Mouse (Mus musculus) embryonic facial prominence, embryonic 15.5 days (tissue): Measurements from ENCODE around the gene Lrch3. TPM values are rescaled to one million over a fixed set of nuclear protein-coding genes. Genes with fewer than 3 reads are reported as not detected.

Experiments used
- ATAC-seq: fragments of 200-750 bp; cut with Nextera tagmentation; 2 replicates; pipeline ENCODE4 v1.8.0; 2017; ENCODE audit warnings: low read depth, moderate TSS enrichment; ENCODE audit not compliant: insufficient number of reproducible peaks, low FRiP score, low TSS enrichment
- H3K27ac ChIP-seq: fragments of 300-500 bp; sonication (generic); replicated peaks from 2 replicates; pipeline ENCODE4 v1.5.1; 2015; ENCODE audit warnings: mild to moderate bottlenecking, inconsistent platforms
- H3K27me3 ChIP-seq: fragments of 300-500 bp; sonication (generic); 2 replicates; pipeline ENCODE4 v1.6.1; 2015; ENCODE audit warnings: inconsistent platforms
- H3K36me3 ChIP-seq: fragments of 300-500 bp; sonication (generic); 2 replicates; pipeline ENCODE4 v1.6.1; 2015; ENCODE audit warnings: mild to moderate bottlenecking, inconsistent platforms
- H3K4me1 ChIP-seq: fragments of 300-500 bp; sonication (generic); 2 replicates; pipeline ENCODE4 v1.6.1; 2015; ENCODE audit warnings: inconsistent platforms
- H3K4me2 ChIP-seq: fragments of 300-500 bp; sonication (generic); replicated peaks from 2 replicates; pipeline ENCODE4 v1.6.1; 2015; ENCODE audit warnings: mild to moderate bottlenecking, inconsistent platforms
- H3K4me3 ChIP-seq: fragments of 300-500 bp; sonication (generic); replicated peaks from 2 replicates; pipeline ENCODE4 v1.5.1; 2015; ENCODE audit warnings: mild to moderate bottlenecking, inconsistent platforms
- H3K9ac ChIP-seq: fragments of 300-500 bp; sonication (generic); 2 replicates; pipeline ENCODE4 v1.6.1; 2015; ENCODE audit warnings: inconsistent platforms
- H3K9me3 ChIP-seq: fragments of 300-500 bp; sonication (generic); replicated peaks from 2 replicates; pipeline ENCODE4 v1.6.1; 2016; ENCODE audit warnings: inconsistent platforms
- WGBS: fragments of 180-500 bp; shearing (Covaris S2); methylation state at CpG from one replicate; pipeline ENCODE4 v1.1.7; 2015; 5-methylcytosine and 5-hydroxymethylcytosine counted together
- polyA plus RNA-seq: library from polyadenylated mRNA; unstranded; fragments of >200 nt; fragmentation: Nextera tagmentation; extraction: Ambion mirVana; gene quantifications from 2 replicates; pipeline ENCODE4 v1.2.1, GENCODE M21; 2015

Gene Lrch3
- polyA plus RNA-seq, 1 experiment from 2014 or later, result 20.5 TPM

DNA sequence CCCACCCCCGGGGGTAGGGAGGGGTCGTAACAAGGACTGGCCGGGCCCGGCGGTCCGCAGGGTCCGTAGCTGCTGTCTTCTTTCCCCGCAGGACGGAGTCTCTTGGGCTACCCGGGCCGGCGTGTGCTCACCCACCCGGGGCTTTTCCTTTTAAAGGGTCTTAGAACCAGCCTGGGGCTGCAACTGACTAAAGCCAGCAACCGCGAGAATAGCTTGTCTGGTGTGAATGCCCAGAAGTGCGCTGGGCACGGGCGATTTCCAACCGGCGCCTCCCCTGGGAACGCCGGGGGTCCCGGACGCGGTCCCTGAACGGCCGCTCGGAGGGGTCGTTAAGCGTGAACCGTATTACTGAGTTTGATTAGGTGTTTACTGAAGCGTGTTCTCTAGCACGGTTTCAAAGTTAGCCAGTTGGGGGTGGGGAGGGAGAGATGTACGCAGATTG lies 35.7 kb upstream of the Lrch3 start:
- Histone ChIP-seq H3K9me3 (no peaks in the 10 kb centered on the region), H3K4me2 (peak overlapping the region; percentile 74), H3K27ac (peak overlapping the region; percentile 85), H3K9ac (peak overlapping the region; percentile 84), H3K36me3 (no peaks in the 10 kb centered on the region), H3K4me3 (peak overlapping the region; percentile 78), H3K4me1 (peaks cover 13% of the 10 kb centered on the region), H3K27me3 (no peaks in the 10 kb centered on the region)
- under 1% methylated on average over 34 of the region's 34 CpGs for WGBS
- peak; percentile 17; the same call in 1 of the 2 replicates for ATAC-seq

- WGBS, result 83% methylated on average over 14 of the region's 14 CpGs
- H3K9ac ChIP-seq, result no peak overlapping the region
These were observed 34.7 kb upstream of the Lrch3 start for GRCm38 (mm10) chr16:32878972-32879926.

DNA sequence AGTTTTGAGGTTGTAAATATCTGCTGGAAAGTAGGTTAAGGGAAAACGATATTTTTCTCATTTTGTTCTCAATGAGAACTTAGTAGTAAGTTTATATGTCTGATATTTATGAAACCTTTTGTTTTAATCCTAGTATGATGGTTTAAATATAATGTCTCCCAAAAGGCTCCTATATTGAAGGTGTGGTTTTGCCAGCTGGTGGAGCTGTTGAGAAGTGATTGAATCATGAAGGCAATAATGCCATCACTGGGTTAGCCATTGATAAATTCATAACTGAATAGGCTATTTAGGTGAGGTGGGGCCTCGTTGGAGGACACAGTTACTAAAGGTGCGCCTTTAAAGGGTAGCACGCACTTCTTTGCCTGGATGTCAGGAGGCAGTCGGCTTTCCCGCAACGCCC lies 32.4 kb upstream of the Lrch3 start:
- H3K4me2 ChIP-seq, result no peak overlapping the region
- no peak overlapping the region for H3K4me3 ChIP-seq
- no peak overlapping the region for H3K9ac ChIP-seq
- ATAC-seq, result no peak
- WGBS, result 80% methylated on average over 7 of the region's 7 CpGs
- peaks cover 13% of the 10 kb centered on the region for H3K4me1 ChIP-seq
- no peaks in the 10 kb centered on the region for H3K9me3 ChIP-seq
- no peaks in the 10 kb centered on the region for H3K27me3 ChIP-seq
- 0 out of 2 replicates have a peak, but pooled peaks cover 9% of the 10 kb centered on the region for H3K36me3 ChIP-seq
- no peak overlapping the region for H3K27ac ChIP-seq

More at GRCm38 (mm10) chr16:32878972-32879926, 34.7 kb upstream of the Lrch3 start:
- Histone ChIP-seq H3K27me3 (no peaks in the 10 kb centered on the region), H3K4me3 (peak overlapping the region; percentile 78), H3K4me1 (peaks cover 13% of the 10 kb centered on the region), H3K36me3 (no peaks in the 10 kb centered on the region), H3K9me3 (no peaks in the 10 kb centered on the region), H3K27ac (no peak overlapping the region), H3K4me2 (peak overlapping the region; percentile 74)
- ATAC-seq, result no peak

DNA sequence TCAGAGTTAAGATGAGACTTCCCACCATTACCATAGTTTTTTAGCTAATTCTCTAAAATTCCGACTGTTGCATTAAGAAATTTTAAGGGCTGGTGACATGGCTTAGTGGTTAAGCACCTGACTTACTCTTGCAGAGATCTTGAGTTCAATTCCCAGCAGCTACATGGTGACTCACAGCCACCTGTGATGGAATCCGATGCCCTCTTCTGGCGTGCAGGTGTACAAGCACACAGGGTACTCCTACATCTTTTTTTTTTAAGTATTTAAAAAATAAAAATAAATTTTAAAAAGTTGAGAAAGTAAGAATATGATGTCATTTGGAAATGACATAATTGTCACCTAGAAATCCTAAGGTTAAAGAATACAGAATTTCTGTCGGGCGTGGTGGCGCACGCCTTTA lies 25.9 kb upstream of the Lrch3 start:
- no peak overlapping the region for H3K27ac ChIP-seq
- H3K27me3 ChIP-seq, result no peaks in the 10 kb centered on the region
- 87% methylated on average over 7 of the region's 7 CpGs for WGBS
- ATAC-seq, result no peak
- no peak overlapping the region for H3K4me3 ChIP-seq
- H3K9ac ChIP-seq, result no peak overlapping the region
- H3K9me3 ChIP-seq, result no peaks in the 10 kb centered on the region
- peaks cover 36% of the 10 kb centered on the region for H3K36me3 ChIP-seq
- no peak overlapping the region for H3K4me2 ChIP-seq
- H3K4me1 ChIP-seq, result no peaks in the 10 kb centered on the region

GRCm38 (mm10) chr16:32889881-32890280 lies 24.0 kb upstream of the Lrch3 start:
- Histone ChIP-seq H3K4me1 (no peaks in the 10 kb centered on the region), H3K27me3 (no peaks in the 10 kb centered on the region), H3K36me3 (peaks cover 50% of the 10 kb centered on the region), H3K27ac (no peak overlapping the region), H3K9ac (no peak overlapping the region), H3K9me3 (no peaks in the 10 kb centered on the region), H3K4me2 (no peak overlapping the region), H3K4me3 (no peak overlapping the region)
- 50% methylated on average over 2 of the region's 2 CpGs for WGBS
- no peak for ATAC-seq

DNA sequence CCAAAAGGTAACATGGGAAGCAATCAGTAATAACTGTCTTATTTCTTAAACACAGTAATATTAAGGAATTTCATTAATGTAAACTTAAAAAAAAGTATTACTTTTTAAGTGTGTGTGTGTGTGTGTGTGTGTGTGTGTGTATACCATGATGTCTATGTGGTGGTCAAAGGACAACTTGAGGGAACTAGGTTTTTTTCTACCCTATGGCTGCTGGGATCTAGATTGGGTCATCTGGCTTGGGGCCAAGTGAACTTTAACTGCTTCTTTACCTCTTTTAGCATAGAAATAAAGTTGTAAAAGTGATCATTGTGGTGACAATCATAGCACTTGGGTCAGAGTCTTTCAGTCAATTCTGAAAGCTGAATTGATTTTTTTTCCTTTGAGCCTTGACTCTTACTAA lies 17.8 kb upstream of the Lrch3 start:
- H3K36me3 ChIP-seq, result peaks cover 67% of the 10 kb centered on the region
- H3K4me2 ChIP-seq, result no peak overlapping the region
- H3K9ac ChIP-seq, result no peak overlapping the region

GRCm38 (mm10) chr16:32901360-32902050 lies 12.4 kb upstream of the Lrch3 start:
- no peak for ATAC-seq
- no peaks in the 10 kb centered on the region for H3K9me3 ChIP-seq
- H3K27ac ChIP-seq, result no peak overlapping the region
- no peak overlapping the region for H3K9ac ChIP-seq
- WGBS, result 82% methylated on average over 2 of the region's 2 CpGs
- peaks cover 49% of the 10 kb centered on the region for H3K36me3 ChIP-seq
- no peak overlapping the region for H3K4me2 ChIP-seq
- H3K27me3 ChIP-seq, result no peaks in the 10 kb centered on the region
- no peak overlapping the region for H3K4me3 ChIP-seq
- no peaks in the 10 kb centered on the region for H3K4me1 ChIP-seq

More for the DNA sequence above, 17.8 kb upstream of the Lrch3 start:
- Histone ChIP-seq H3K4me1 (no peaks in the 10 kb centered on the region), H3K4me3 (no peak overlapping the region), H3K27ac (no peak overlapping the region), H3K9me3 (no peaks in the 10 kb centered on the region), H3K27me3 (no peaks in the 10 kb centered on the region)
- ATAC-seq, result no peak

GRCm38 (mm10) chr16:32902051-32902428 lies 11.9 kb upstream of the Lrch3 start:
- no peak overlapping the region for H3K4me2 ChIP-seq
- H3K27ac ChIP-seq, result no peak overlapping the region
- peaks cover 53% of the 10 kb centered on the region for H3K36me3 ChIP-seq
- H3K4me3 ChIP-seq, result no peak overlapping the region
- WGBS, result 65% methylated on average over 3 of the region's 3 CpGs
- ATAC-seq, result no peak
- H3K9me3 ChIP-seq, result no peaks in the 10 kb centered on the region
- no peaks in the 10 kb centered on the region for H3K27me3 ChIP-seq
- H3K9ac ChIP-seq, result no peak overlapping the region
- no peaks in the 10 kb centered on the region for H3K4me1 ChIP-seq

DNA sequence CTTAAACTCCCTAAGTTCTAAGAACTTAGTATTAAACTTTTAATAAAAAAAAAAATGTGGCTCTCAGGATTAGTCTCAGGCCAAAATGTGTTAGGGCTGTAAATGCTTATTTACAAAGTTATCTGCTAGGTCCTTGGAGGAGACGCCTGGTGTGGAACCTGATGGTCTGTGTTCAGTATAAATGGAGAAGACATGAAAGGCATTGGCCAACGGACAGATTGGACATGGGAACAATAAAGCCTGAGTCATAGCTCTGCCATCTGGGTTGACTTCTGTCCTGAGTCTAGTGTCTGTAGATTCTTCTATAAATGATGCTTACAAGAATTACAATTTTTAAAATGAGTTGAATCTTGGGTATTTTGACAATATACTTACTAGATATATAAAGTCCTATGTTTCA lies 7.7 kb upstream of the Lrch3 start:
- no peaks in the 10 kb centered on the region for H3K9me3 ChIP-seq
- H3K4me2 ChIP-seq, result no peak overlapping the region
- no peak overlapping the region for H3K9ac ChIP-seq
- H3K4me3 ChIP-seq, result no peak overlapping the region
- no peaks in the 10 kb centered on the region for H3K4me1 ChIP-seq
- no peak for ATAC-seq
- no peaks in the 10 kb centered on the region for H3K27me3 ChIP-seq
- peaks cover 24% of the 10 kb centered on the region for H3K36me3 ChIP-seq
- H3K27ac ChIP-seq, result no peak overlapping the region
- WGBS, result 76% methylated on average over 2 of the region's 2 CpGs

GRCm38 (mm10) chr16:32906727-32907126 lies 7.2 kb upstream of the Lrch3 start:
- H3K9me3 ChIP-seq, result no peaks in the 10 kb centered on the region
- H3K27me3 ChIP-seq, result no peaks in the 10 kb centered on the region
- no peak overlapping the region for H3K27ac ChIP-seq
- WGBS, result 87% methylated on average over 8 of the region's 8 CpGs
- no peaks in the 10 kb centered on the region for H3K4me1 ChIP-seq
- H3K36me3 ChIP-seq, result peaks cover 22% of the 10 kb centered on the region
- H3K9ac ChIP-seq, result no peak overlapping the region
- H3K4me3 ChIP-seq, result no peak overlapping the region
- ATAC-seq, result no peak
- H3K4me2 ChIP-seq, result no peak overlapping the region

- peak overlapping the region; percentile 95; the same call in 1 of the 2 replicates for H3K4me3 ChIP-seq
These were observed 688 bp upstream of the Lrch3 start for GRCm38 (mm10) chr16:32913212-32913611.

More at GRCm38 (mm10) chr16:32913212-32913611, 688 bp upstream of the Lrch3 start:
- H3K36me3 ChIP-seq, result no peaks in the 10 kb centered on the region
- H3K4me2 ChIP-seq, result peak overlapping the region; percentile 78
- H3K4me1 ChIP-seq, result 0 out of 2 replicates have a peak, but pooled peaks cover 2% of the 10 kb centered on the region
- H3K9me3 ChIP-seq, result no peaks in the 10 kb centered on the region
- no peak overlapping the region for H3K27ac ChIP-seq
- no peaks in the 10 kb centered on the region for H3K27me3 ChIP-seq
- no peak for ATAC-seq
- WGBS, result 51% methylated on average over 7 of the region's 7 CpGs
- no peak overlapping the region for H3K9ac ChIP-seq
